Mouse (Mus musculus) liver, adult 2 months (tissue): ENCODE results near the gene Cntn5.

ENCODE experiments used
- CTCF ChIP-seq: fragments of 200-500 bp; IDR thresholded peaks from 2 replicates; pipeline ENCODE4 v1.5.1; 2011; ENCODE audit warnings: low read depth, low read length, control low read depth
- POLR2A ChIP-seq: fragments of 200-500 bp; IDR thresholded peaks from 2 replicates; pipeline ENCODE4 v1.6.1; 2011; ENCODE audit warnings: low read length, control low read depth; ENCODE audit not compliant: insufficient read depth; ENCODE audit errors: extremely low read depth

GRCm38 (mm10) chr9:10645045-10645830 lies 259.3 kb downstream of the Cntn5 start:
- TF ChIP-seq CTCF (no peak), POLR2A (no peak)
